Mouse (Mus musculus): Measurements from ENCODE around the gene Csrp3. TPM values are rescaled to one million over a fixed set of nuclear protein-coding genes. Genes with fewer than 3 reads are reported as not detected.
A peak's percentile ranks its signal among the peaks of the same experiment; 100 is the strongest.

Csrp3 gene
- 6.1 and 10.0 TPM in 2 replicates for polyA plus RNA-seq (2015; fragmentation: Nextera tagmentation; extraction: Ambion mirVana)

DNA sequence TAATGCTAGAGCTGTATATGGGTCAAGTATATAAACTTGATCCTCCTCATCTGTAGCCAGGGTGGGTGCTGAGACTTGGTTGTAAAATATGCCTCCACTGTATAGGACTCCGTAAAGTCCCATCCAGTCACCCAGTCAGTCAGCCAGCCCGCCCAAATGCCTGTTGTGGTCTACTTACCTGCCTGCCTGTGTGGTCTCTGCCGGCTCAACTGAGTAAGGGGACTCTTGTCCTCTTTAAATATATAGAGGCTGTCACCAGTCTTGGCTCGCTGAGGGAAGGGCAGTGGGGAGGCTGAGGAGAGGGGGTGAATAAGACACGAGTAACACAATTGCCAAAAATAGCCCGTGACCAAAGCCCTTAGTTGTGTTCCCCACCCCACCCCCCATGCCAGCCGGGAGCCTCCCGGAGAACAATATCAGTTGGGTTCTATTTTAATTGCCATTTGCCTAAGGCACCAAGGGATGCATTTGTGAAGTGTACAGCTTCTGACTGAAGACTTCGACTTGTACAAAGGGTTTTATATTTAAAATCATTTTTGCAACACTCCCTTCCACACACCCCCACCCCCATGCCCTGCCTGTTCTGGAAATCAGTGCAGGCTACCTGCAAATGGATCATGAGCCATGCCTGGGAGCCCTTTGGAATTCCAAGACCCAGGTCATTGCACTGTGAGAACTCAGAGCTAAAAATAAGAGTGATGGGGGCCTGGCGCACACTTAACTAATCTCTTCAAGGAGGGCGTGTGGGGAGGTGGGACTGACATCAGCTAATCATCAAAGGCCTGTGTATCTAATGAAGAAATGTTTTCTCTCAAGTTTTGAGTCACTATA is at the start of gene Csrp3:
TSS of gene Csrp3 (minus strand) at position 214 of the 831 bp plus-strand sequence.
- H3K36me3 ChIP-seq = no peaks in the 10 kb centered on the region
- ATAC-seq (ENCODE audit: low FRiP score) = no peak
- 33% methylated on average over 11 of the region's 11 CpGs for WGBS
- H3K4me3 ChIP-seq (replicated peaks) = no peak within 1 kb of the TSS
- peaks cover 9% of the 10 kb centered on the region for H3K27me3 ChIP-seq (replicated peaks)
- no peak within 1 kb of the TSS for H3K27ac ChIP-seq (replicated peaks)
- H3K4me2 ChIP-seq = no peak within 1 kb of the TSS
- no peak within 1 kb of the TSS for H3K9ac ChIP-seq (replicated peaks)
- no peaks in the 10 kb centered on the region for H3K9me3 ChIP-seq (replicated peaks)
- H3K4me1 ChIP-seq = no peaks in the 10 kb centered on the region

DNA sequence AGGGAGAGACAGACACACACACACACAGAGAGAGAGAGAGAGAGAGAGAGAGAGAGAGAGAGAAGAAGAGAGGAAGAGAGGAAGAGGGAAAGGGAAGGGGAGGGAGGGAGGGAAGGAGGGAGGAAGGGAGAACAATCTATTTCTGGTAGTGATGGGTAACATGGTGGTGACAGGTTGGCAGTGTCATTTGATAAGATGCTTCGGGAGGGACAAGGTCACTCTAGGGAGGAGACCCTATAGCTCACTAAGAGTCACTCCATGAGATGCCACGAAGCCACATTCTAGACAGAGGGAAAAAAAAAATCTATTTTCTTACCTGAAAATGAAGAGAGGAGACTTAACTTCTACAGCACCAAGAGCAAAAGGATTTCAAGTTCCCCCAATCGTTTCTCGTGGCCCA is 48.2 kb upstream of the Csrp3 start:
- H3K36me3 ChIP-seq = no peaks in the 10 kb centered on the region
- no peak overlapping the region for H3K9ac ChIP-seq (replicated peaks)
- 79% methylated on average over 4 of the region's 4 CpGs for WGBS
- peaks cover 13% of the 10 kb centered on the region; the same call in 1 of the 2 replicates for H3K27me3 ChIP-seq (replicated peaks)
- no peak overlapping the region for H3K27ac ChIP-seq (replicated peaks)
- no peaks in the 10 kb centered on the region for H3K9me3 ChIP-seq (replicated peaks)
- no peak overlapping the region for H3K4me2 ChIP-seq
- no peak overlapping the region for H3K4me3 ChIP-seq (replicated peaks)
- no peak for ATAC-seq (ENCODE audit: low FRiP score)
- H3K4me1 ChIP-seq = peaks cover 19% of the 10 kb centered on the region

DNA sequence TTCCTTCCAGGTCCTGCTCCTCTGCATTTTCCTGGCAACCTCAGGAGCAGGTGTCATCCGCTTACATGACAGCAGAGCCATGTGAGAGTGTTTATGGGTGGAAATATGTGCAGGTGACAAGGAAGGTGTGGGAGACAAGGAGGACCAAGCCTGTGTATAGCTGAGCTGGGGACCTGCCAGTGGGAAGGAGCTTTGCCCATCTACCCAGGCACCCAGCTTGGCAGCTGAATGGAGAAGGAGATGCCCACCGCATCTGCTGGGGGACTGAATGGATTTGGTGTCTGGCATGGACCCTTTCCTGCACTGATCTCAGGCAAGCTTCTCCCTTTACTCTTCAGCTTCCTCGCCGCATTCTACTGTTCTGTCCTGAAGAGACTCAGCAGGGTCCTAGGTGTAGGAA is 47.6 kb upstream of the Csrp3 start:
- no peak overlapping the region for H3K4me2 ChIP-seq
- ATAC-seq (ENCODE audit: low FRiP score) = no peak
- H3K4me3 ChIP-seq (replicated peaks) = no peak overlapping the region
- H3K36me3 ChIP-seq = no peaks in the 10 kb centered on the region
- WGBS = 92% methylated on average over 4 of the region's 4 CpGs
- no peak overlapping the region for H3K9ac ChIP-seq (replicated peaks)
- H3K9me3 ChIP-seq (replicated peaks) = no peaks in the 10 kb centered on the region
- H3K27me3 ChIP-seq (replicated peaks) = peaks cover 13% of the 10 kb centered on the region; the same call in 1 of the 2 replicates
- peaks cover 22% of the 10 kb centered on the region for H3K4me1 ChIP-seq
- no peak overlapping the region for H3K27ac ChIP-seq (replicated peaks)

DNA sequence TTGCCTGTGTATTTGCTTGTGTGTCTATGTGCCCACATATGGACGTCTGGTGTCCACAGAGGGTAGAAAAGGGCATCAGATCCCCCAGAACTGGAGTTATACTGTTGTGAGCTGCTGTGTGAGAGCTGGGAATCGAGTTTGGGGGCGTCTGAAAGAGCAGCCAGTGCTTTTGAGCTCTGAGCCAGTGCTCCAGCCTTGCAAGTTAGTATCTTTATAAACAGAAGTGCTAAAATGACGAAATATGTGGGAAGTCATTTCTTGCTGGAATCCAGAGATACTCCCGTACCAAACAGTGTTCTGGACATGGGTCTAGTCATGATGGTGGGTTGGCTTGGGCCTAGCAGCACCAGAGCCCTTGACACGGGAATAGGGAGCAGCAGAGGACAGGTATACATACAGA is 46.9 kb upstream of the Csrp3 start:
- 83% methylated on average over 6 of the region's 6 CpGs for WGBS
- H3K9ac ChIP-seq (replicated peaks) = no peak overlapping the region
- no peaks in the 10 kb centered on the region for H3K36me3 ChIP-seq
- H3K4me2 ChIP-seq = no peak overlapping the region
- no peak overlapping the region for H3K27ac ChIP-seq (replicated peaks)
- ATAC-seq (ENCODE audit: low FRiP score) = no peak
- H3K4me3 ChIP-seq (replicated peaks) = no peak overlapping the region
- no peaks in the 10 kb centered on the region for H3K9me3 ChIP-seq (replicated peaks)
- peaks cover 13% of the 10 kb centered on the region; the same call in 1 of the 2 replicates for H3K27me3 ChIP-seq (replicated peaks)
- H3K4me1 ChIP-seq = peaks cover 22% of the 10 kb centered on the region

DNA sequence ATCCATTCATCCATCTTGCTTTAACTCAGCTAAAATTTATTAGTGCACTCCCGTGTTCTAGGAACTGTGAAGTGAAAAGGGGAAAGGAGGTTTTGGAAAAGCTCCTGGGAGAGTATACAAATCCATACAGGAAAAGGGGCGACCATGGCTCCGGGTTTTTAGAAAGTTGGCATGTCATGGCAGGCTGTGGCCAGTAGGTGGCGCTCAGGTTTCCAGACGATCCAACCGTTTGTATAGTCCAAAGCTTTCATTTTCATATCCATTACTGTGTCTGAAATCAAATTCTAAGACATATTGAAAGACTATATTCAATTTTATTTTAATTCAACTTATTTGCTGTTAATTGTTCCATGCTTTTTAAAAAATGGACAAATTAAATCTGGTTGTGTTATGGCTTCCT is 46.3 kb upstream of the Csrp3 start:
- Histone ChIP-seq H3K36me3 (no peaks in the 10 kb centered on the region), H3K4me3 (replicated peaks) (no peak overlapping the region), H3K9me3 (replicated peaks) (no peaks in the 10 kb centered on the region), H3K27ac (replicated peaks) (no peak overlapping the region), H3K4me1 (peaks cover 22% of the 10 kb centered on the region), H3K9ac (replicated peaks) (no peak overlapping the region), H3K27me3 (replicated peaks) (peaks cover 13% of the 10 kb centered on the region; the same call in 1 of the 2 replicates), H3K4me2 (no peak overlapping the region)
- WGBS = 3% methylated on average over 6 of the region's 6 CpGs
- ATAC-seq (ENCODE audit: low FRiP score) = 0 out of 2 replicates have a peak, but pooled peaks have one; percentile 34

DNA sequence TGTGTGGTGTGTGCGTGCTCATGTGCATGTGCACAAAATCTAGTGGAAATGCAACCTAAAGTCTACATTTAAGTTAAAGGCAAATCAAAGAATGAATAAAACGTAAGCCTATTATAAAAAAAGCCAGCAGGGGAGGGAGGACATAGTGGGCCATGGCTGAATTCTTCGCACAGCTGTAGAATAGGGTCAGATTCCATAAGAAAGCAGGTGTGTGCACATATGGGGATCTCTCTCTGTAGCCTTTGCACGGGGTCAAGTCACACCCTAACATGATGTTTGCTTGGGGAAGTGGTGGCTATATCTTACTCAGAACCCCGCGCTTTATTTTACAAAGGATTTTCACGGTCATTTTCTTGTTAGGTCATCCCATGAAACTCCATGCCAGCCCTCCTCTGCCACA is 45.3 kb upstream of the Csrp3 start:
- no peak overlapping the region for H3K9ac ChIP-seq (replicated peaks)
- no peak for ATAC-seq (ENCODE audit: low FRiP score)
- H3K27me3 ChIP-seq (replicated peaks) = peaks cover 15% of the 10 kb centered on the region; the same call in 1 of the 2 replicates
- no peaks in the 10 kb centered on the region for H3K36me3 ChIP-seq
- H3K4me3 ChIP-seq (replicated peaks) = no peak overlapping the region
- no peak overlapping the region for H3K4me2 ChIP-seq
- peaks cover 21% of the 10 kb centered on the region for H3K4me1 ChIP-seq
- H3K9me3 ChIP-seq (replicated peaks) = no peaks in the 10 kb centered on the region
- 78% methylated on average over 7 of the region's 7 CpGs for WGBS
- H3K27ac ChIP-seq (replicated peaks) = no peak overlapping the region

DNA sequence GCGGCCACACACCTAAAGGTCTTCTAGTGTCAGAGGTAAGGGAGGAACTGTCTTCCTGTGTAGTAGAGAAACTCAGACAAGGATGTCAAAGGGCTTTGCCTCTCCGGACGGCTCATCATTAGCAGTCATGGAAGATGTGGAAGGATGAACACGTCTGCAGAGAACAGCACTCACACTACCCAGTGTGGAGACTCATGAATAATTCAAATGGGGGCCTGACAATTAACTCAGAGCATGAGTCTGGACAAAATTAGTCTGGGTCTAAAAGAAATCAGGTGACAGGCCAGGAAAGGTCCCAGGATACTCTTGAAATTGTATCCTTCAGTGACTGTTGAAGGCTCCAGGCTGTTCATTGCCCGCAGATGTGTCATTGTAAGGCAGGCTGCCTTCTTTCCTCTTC is 43.2 kb upstream of the Csrp3 start:
- Histone ChIP-seq H3K4me1 (peaks cover 9% of the 10 kb centered on the region; the same call in 1 of the 2 replicates), H3K9me3 (replicated peaks) (no peaks in the 10 kb centered on the region), H3K27ac (replicated peaks) (no peak overlapping the region), H3K4me3 (replicated peaks) (no peak overlapping the region), H3K4me2 (no peak overlapping the region), H3K36me3 (no peaks in the 10 kb centered on the region), H3K9ac (replicated peaks) (no peak overlapping the region), H3K27me3 (replicated peaks) (peaks cover 10% of the 10 kb centered on the region; the same call in 1 of the 2 replicates)
- WGBS = 40% methylated on average over 5 of the region's 5 CpGs
- no peak for ATAC-seq (ENCODE audit: low FRiP score)

DNA sequence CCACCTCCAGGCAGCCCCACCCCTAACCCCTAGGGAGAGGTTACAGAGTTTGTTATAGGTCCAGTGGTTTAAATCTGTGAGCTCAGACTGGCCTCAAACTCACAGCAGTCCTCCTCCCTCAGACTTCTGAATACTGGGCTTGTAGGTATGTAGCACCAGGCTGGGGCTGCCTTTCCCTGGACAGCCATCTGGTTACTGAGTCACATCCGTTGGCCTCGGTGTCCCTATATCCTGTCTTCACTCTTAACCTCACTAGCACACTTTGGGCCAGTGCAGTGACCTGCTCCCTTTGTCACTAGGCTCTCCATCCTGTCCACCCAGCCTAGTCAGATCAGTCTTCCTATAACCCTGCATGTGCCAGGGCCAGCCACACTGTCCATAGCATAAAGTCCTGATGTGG is 40.9 kb upstream of the Csrp3 start:
- no peak for ATAC-seq (ENCODE audit: low FRiP score)
- Histone ChIP-seq H3K9me3 (replicated peaks) (no peaks in the 10 kb centered on the region), H3K27me3 (replicated peaks) (peaks cover 17% of the 10 kb centered on the region), H3K27ac (replicated peaks) (no peak overlapping the region), H3K36me3 (no peaks in the 10 kb centered on the region), H3K4me1 (peaks cover 9% of the 10 kb centered on the region; the same call in 1 of the 2 replicates), H3K4me3 (replicated peaks) (no peak overlapping the region), H3K9ac (replicated peaks) (no peak overlapping the region), H3K4me2 (no peak overlapping the region)
- 82% methylated on average over 2 of the region's 2 CpGs for WGBS

DNA sequence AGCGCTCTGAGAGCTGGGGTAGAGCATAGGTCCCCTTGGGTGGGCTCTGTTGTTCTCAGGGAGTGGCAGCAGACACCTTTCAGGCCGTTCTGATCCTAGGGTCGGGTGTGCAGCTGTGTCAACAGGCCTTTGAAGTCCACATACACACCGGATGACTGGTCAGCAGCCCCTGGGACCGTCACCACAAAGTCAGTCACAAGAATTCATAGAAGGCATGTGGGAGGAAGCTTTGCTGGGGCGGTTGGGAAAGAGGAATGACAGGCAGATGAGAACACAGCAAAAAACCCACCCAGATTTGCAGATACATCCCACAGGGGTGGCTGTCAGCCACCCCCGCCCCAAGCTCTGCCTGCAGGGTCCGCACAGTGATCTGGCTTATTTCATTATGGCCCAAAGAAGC is 40.1 kb upstream of the Csrp3 start:
- H3K9me3 ChIP-seq (replicated peaks) = no peaks in the 10 kb centered on the region
- no peak for ATAC-seq (ENCODE audit: low FRiP score)
- peaks cover 9% of the 10 kb centered on the region; the same call in 1 of the 2 replicates for H3K4me1 ChIP-seq
- H3K36me3 ChIP-seq = no peaks in the 10 kb centered on the region
- no peak overlapping the region for H3K4me3 ChIP-seq (replicated peaks)
- no peak overlapping the region for H3K9ac ChIP-seq (replicated peaks)
- no peak overlapping the region for H3K4me2 ChIP-seq
- H3K27ac ChIP-seq (replicated peaks) = no peak overlapping the region
- peaks cover 21% of the 10 kb centered on the region for H3K27me3 ChIP-seq (replicated peaks)
- 48% methylated on average over 8 of the region's 8 CpGs for WGBS

DNA sequence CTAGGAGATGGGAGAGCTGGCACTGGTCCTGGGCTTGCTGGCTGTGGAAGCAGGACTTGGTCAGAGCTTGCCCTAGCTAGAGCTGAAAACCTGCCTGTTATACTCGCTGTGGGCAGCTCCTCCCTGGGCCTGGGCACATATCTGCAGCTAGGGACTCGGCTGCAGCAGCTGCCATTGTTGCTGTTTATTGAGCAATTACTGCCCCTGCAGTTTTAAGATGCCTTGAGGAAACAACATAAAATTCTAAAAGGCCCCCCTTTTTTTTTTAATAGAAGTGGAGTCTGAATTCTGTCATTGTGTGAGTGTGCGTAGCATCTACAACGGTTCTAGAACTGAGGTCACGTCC is 36.4 kb upstream of the Csrp3 start:
- Histone ChIP-seq H3K4me2 (no peak overlapping the region), H3K27me3 (replicated peaks) (peaks cover 34% of the 10 kb centered on the region), H3K36me3 (no peaks in the 10 kb centered on the region), H3K4me1 (peaks cover 17% of the 10 kb centered on the region), H3K27ac (replicated peaks) (no peak overlapping the region), H3K9ac (replicated peaks) (no peak overlapping the region), H3K9me3 (replicated peaks) (no peaks in the 10 kb centered on the region), H3K4me3 (replicated peaks) (no peak overlapping the region)
- ATAC-seq (ENCODE audit: low FRiP score) = no peak
- 38% methylated on average over 5 of the region's 5 CpGs for WGBS

DNA sequence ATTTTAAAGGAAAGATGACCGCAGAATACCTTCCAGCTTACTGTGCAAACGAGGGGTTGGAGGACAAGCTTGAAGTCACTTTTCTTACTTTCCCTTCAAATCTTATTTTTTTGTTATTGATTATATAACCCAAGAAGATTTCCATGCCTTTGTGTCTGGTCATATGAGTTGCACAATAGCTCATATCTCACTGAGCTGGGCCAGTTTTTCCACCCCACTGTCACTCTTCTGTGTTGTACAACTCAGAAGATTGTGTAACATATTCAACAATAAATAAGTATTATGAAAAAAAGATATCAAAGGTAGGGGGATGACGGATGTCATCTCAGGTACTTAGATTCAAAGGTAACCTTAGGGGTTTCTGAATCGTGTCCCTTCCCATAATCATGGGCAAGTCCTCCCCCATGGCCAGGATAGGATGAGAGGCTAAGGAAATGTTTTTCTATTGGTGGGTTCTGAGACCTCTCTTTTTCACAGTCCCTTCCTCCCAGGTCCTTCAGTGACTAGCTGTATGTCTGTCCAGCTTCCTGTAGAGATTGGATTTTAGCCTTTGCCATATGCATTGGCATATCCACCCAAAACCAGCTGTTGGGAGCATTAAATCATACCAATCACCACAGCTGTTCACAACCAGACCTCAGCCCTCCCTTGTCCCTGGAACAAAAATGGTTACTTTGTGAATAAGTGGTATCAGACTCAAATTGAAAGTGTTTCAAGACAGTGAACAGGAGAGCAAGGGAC is 35.9 kb upstream of the Csrp3 start:
- H3K27me3 ChIP-seq (replicated peaks) = peaks cover 34% of the 10 kb centered on the region
- H3K4me3 ChIP-seq (replicated peaks) = no peak overlapping the region
- no peaks in the 10 kb centered on the region for H3K9me3 ChIP-seq (replicated peaks)
- no peak overlapping the region for H3K27ac ChIP-seq (replicated peaks)
- H3K4me1 ChIP-seq = peaks cover 17% of the 10 kb centered on the region
- H3K36me3 ChIP-seq = no peaks in the 10 kb centered on the region
- no peak overlapping the region for H3K9ac ChIP-seq (replicated peaks)
- WGBS = 86% methylated on average over 4 of the region's 4 CpGs
- H3K4me2 ChIP-seq = no peak overlapping the region
- no peak for ATAC-seq (ENCODE audit: low FRiP score)
